Mouse (Mus musculus) kidney, embryonic 16.5 days (tissue): ENCODE results near the gene Inpp5d. TPM values are rescaled to one million over a fixed set of nuclear protein-coding genes. Genes with fewer than 3 reads are reported as not detected.

Source experiments
- ATAC-seq: fragments of 200-750 bp; cut with Nextera tagmentation; 2 replicates; pipeline ENCODE4 v1.8.0; 2017; ENCODE audit warnings: moderate TSS enrichment; ENCODE audit not compliant: low FRiP score, low TSS enrichment
- H3K27ac ChIP-seq: fragments of 300-500 bp; sonication (generic); 2 replicates; pipeline ENCODE4 v1.5.1; 2014; ENCODE audit warnings: low read length
- H3K27me3 ChIP-seq: fragments of 300-500 bp; sonication (generic); 2 replicates; pipeline ENCODE4 v1.6.1; 2014; ENCODE audit warnings: low read length, control low read depth, mixed read lengths; ENCODE audit not compliant: insufficient read depth
- H3K36me3 ChIP-seq: fragments of 300-500 bp; sonication (generic); 2 replicates; pipeline ENCODE4 v1.6.1; 2014; ENCODE audit warnings: low read length, control low read depth, mixed read lengths; ENCODE audit not compliant: insufficient read depth
- H3K4me1 ChIP-seq: fragments of 300-500 bp; sonication (generic); 2 replicates; pipeline ENCODE4 v1.6.1; 2014; ENCODE audit warnings: low read length, control low read depth, mixed read lengths; ENCODE audit not compliant: insufficient read depth
- H3K4me2 ChIP-seq: fragments of 300-500 bp; sonication (generic); replicated peaks from 2 replicates; pipeline ENCODE4 v1.6.1; 2014; ENCODE audit warnings: low read depth, low read length
- H3K4me3 ChIP-seq: fragments of 300-500 bp; sonication (generic); 2 replicates; pipeline ENCODE4 v1.5.1; 2014; ENCODE audit warnings: mild to moderate bottlenecking, low read length
- H3K9ac ChIP-seq: fragments of 300-500 bp; sonication (generic); replicated peaks from 2 replicates; pipeline ENCODE4 v1.6.1; 2014; ENCODE audit warnings: low read length
- H3K9me3 ChIP-seq: fragments of 300-500 bp; sonication (generic); 2 replicates; pipeline ENCODE4 v1.6.1; 2016; ENCODE audit warnings: low read length, control low read depth
- WGBS: fragments of 180-500 bp; shearing (Covaris S2); extraction: QIAGEN DNeasy Blood & Tissue Kit; methylation state at CpG from one replicate; pipeline ENCODE4 v1.1.7; 2014; 5-methylcytosine and 5-hydroxymethylcytosine counted together
- polyA plus RNA-seq: library from polyadenylated mRNA; unstranded; fragments of >200 nt; fragmentation: Nextera tagmentation; extraction: Ambion mirVana; gene quantifications from 2 replicates; pipeline ENCODE4 v1.2.1, GENCODE M21; 2015

The Inpp5d gene
- polyA plus RNA-seq, 1 experiment from 2014 or later, result 9.1 TPM

DNA sequence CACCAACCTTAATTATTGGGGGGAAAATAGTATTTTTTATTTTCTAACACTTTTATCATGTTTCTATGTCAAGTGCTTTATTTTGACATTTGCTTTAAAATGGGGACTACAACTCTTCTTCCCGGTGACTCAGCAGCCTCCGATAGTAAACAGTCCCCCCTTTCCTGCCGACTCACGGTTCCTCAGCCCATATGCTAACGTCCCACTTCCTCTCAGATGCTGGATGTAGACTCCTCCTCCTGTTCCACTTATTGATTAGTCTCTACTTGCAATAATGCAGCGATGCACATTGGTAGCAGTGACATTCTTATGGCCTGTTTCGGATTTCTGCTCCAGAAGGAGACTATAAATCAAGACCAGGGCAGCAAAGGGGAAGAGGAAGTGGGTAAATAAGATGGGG lies 28.5 kb downstream of the Inpp5d start:
- no peak for ATAC-seq
- 45% methylated on average over 7 of the region's 7 CpGs for WGBS
- Histone ChIP-seq H3K4me2 (no peak overlapping the region), H3K4me3 (no peak overlapping the region), H3K27ac (no peak overlapping the region), H3K9ac (no peak overlapping the region), H3K4me1 (no peaks in the 10 kb centered on the region), H3K36me3 (no peaks in the 10 kb centered on the region), H3K9me3 (no peaks in the 10 kb centered on the region), H3K27me3 (no peaks in the 10 kb centered on the region)

DNA sequence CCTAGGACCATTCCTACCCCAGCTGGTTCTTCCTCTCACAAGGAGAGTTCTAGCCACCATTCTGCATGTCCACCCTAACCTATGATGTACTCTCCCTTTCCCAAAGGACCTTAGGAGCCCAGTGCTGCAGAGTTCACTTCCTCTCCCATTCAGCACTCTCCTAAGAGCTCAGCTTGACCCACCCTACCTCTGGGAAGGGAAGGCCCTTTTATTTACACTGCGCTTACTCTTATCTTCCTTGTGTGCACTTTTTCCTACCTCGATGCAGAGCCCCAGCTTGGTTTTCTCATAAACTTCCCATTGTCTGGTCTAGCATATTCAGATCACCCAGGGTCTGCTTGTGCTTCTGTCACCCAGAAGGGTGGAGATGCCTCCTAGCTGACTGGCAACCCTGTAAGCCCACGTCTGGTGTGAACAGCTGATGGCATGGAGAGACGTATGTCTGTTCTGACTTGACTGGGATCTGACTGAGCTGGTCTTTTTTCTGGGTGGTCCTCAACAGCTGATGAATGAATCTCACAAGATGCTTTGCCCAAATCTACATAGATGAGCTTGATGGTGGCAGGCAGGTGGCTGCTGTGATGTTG lies 29.2 kb downstream of the Inpp5d start:
- H3K27ac ChIP-seq, result no peak overlapping the region
- ATAC-seq, result no peak
- 74% methylated on average over 4 of the region's 4 CpGs for WGBS
- H3K9me3 ChIP-seq, result no peaks in the 10 kb centered on the region
- no peak overlapping the region for H3K4me3 ChIP-seq
- no peaks in the 10 kb centered on the region for H3K27me3 ChIP-seq
- no peaks in the 10 kb centered on the region for H3K4me1 ChIP-seq
- H3K9ac ChIP-seq, result no peak overlapping the region
- no peaks in the 10 kb centered on the region for H3K36me3 ChIP-seq
- no peak overlapping the region for H3K4me2 ChIP-seq

DNA sequence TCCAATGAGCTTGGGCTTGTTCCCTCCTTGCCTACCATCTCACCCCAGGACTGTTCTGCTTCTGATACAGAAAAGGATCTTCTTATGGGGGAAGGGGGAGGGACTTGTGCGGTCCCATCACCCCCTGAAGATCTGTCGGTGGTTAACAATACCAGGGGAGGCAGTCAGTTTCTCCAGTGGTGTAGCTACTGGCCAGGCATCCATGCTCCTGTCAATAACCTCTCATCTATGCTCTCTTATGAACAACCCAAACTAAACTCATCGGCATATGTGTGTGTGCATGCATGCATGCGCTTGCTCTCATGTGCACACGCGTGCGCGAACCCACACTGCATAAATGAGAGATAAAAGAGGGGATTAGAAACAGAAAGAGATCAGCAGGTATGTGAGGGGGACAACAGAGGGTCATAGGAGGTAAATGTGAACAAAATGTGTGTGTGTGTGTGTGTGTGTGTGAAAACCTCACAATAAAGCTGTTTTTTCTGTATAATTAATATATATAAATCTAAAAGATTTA lies 29.9 kb downstream of the Inpp5d start:
- Histone ChIP-seq H3K27me3 (no peaks in the 10 kb centered on the region), H3K36me3 (no peaks in the 10 kb centered on the region), H3K9me3 (no peaks in the 10 kb centered on the region), H3K4me3 (no peak overlapping the region), H3K4me1 (no peaks in the 10 kb centered on the region), H3K27ac (no peak overlapping the region), H3K4me2 (no peak overlapping the region), H3K9ac (no peak overlapping the region)
- 90% methylated on average over 8 of the region's 8 CpGs for WGBS
- ATAC-seq, result no peak

DNA sequence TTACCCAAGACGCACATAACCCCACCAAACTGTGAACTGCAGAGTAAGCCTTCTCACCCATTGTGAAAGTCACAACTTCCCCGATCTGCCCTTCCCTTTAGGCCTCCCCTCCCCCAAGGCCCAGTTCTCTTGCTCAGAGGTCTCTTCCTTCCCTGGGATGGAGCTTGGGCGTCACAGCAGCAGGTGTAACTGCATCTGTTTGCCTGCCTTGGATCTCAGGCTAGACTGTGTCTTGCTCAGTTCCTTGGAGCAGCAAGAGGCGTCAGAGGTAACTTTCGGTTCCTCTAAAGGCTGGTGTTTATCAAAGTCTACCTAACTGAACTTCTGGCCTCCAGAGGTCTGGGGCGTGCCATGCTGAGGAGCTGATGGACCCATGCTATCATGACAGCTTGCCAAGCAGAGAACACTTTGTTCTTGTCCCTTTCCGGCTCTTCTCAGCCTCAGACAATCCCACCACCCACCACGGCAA lies 30.5 kb downstream of the Inpp5d start:
- Histone ChIP-seq H3K27ac (no peak overlapping the region), H3K9ac (no peak overlapping the region), H3K9me3 (no peaks in the 10 kb centered on the region), H3K4me3 (no peak overlapping the region), H3K27me3 (no peaks in the 10 kb centered on the region), H3K36me3 (no peaks in the 10 kb centered on the region), H3K4me1 (no peaks in the 10 kb centered on the region), H3K4me2 (no peak overlapping the region)
- no peak for ATAC-seq
- WGBS, result 76% methylated on average over 8 of the region's 8 CpGs

DNA sequence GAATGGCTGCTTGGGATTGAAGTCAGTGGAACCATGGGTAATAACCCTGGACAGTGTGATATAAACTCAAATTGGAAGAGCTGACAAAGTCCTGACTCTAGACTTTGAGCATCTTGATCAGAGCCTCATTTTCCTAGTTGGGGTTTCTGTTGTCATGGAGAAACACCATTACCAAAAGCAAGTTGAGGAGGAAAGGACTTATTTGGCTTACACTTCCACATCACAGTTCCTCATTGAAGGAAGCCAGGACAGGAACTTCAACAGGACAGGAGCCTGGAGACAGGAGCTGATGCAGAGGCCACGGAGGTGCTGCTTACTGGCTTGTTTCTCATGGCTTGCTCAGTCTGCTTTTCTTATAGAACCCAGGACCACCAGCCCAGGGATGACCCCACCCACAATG lies 31.3 kb downstream of the Inpp5d start:
- whole genome bisulfite sequencing, result 69% methylated on average over 1 of the region's 1 CpGs
- Histone ChIP-seq H3K27ac (no peak overlapping the region), H3K4me3 (no peak overlapping the region), H3K4me1 (no peaks in the 10 kb centered on the region), H3K9ac (no peak overlapping the region), H3K4me2 (no peak overlapping the region), H3K36me3 (no peaks in the 10 kb centered on the region), H3K9me3 (no peaks in the 10 kb centered on the region), H3K27me3 (no peaks in the 10 kb centered on the region)
- ATAC-seq, result no peak

DNA sequence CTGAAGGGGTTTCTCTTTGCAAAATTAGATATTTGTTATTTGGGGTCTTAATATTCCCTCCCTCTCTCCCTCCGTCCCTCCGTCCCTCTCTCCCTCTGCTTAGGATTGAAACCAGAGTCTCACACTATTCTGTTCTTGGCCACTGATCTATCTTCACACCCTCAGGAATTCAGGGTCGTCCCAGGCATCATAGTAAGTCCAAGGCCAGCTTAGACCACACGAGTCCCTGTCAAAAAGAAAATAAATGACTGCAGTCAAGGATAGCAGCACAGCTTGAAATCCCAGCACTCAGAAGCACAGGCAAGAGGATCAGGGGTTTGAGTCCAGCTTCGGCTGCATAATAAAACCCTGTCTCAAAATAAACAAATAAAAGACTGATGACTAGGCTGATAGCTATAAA lies 35.0 kb downstream of the Inpp5d start:
- no peaks in the 10 kb centered on the region for H3K4me1 ChIP-seq

DNA sequence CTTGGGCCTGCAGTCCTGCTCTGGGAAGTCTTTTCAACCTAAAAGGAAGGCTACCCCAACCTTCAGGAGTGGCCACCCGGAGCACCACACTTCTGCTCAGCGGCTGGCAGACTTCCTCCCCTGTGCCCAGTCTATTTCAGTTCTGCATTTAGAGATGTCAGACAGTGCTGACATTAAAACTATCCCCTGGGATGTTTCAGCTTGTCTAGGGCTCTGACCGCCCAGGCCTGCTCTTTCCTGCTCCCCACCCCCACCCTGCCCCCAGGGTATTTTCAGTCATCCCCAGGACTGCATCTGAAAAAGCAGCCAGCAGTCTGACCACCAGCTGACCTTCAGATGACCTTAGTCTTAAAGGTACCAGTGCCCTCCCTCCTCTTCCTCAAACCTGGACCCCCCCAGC lies 38.0 kb downstream of the Inpp5d start:
- H3K36me3 ChIP-seq, result no peaks in the 10 kb centered on the region
- H3K4me2 ChIP-seq, result no peak overlapping the region
- 55% methylated on average over 3 of the region's 3 CpGs for WGBS
- no peaks in the 10 kb centered on the region for H3K4me1 ChIP-seq
- no peak; the same call in 1 of the 2 replicates for ATAC-seq
- no peaks in the 10 kb centered on the region for H3K9me3 ChIP-seq
- no peak overlapping the region for H3K27ac ChIP-seq
- H3K9ac ChIP-seq, result no peak overlapping the region
- H3K27me3 ChIP-seq, result no peaks in the 10 kb centered on the region
- no peak overlapping the region for H3K4me3 ChIP-seq

More for the DNA sequence above, 35.0 kb downstream of the Inpp5d start:
- no peaks in the 10 kb centered on the region for H3K27me3 ChIP-seq
- no peaks in the 10 kb centered on the region for H3K9me3 ChIP-seq
- no peak overlapping the region for H3K4me3 ChIP-seq
- no peak overlapping the region for H3K27ac ChIP-seq
- ATAC-seq, result no peak
- H3K36me3 ChIP-seq, result no peaks in the 10 kb centered on the region
- WGBS, result 39% methylated on average over 5 of the region's 5 CpGs
- H3K4me2 ChIP-seq, result no peak overlapping the region
- H3K9ac ChIP-seq, result no peak overlapping the region

DNA sequence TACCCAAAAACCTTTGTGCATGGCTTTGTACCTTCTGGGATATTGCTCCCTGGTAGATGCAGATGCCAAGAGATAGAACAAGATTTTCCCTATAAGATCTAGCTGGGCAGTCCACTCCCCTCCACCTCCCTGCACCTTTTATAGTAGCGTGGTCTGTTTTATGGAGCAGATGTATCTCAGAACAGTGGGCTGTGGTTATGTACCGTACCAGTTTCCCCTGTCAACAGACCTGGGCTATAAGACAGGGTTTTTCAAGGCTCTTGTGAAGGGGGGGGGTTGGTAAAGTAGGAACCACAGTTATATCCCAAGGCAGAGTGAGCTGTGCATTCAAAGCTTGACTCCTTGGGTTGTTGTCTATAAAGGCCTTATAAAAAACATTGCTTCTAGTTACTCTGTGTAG lies 38.4 kb downstream of the Inpp5d start:
- no peak overlapping the region for H3K4me2 ChIP-seq
- H3K27ac ChIP-seq, result no peak overlapping the region
- no peaks in the 10 kb centered on the region for H3K27me3 ChIP-seq
- no peak overlapping the region for H3K4me3 ChIP-seq
- 80% methylated on average over 2 of the region's 2 CpGs for WGBS
- no peak overlapping the region for H3K9ac ChIP-seq
- H3K9me3 ChIP-seq, result no peaks in the 10 kb centered on the region
- no peak for ATAC-seq
- H3K4me1 ChIP-seq, result no peaks in the 10 kb centered on the region
- no peaks in the 10 kb centered on the region for H3K36me3 ChIP-seq

DNA sequence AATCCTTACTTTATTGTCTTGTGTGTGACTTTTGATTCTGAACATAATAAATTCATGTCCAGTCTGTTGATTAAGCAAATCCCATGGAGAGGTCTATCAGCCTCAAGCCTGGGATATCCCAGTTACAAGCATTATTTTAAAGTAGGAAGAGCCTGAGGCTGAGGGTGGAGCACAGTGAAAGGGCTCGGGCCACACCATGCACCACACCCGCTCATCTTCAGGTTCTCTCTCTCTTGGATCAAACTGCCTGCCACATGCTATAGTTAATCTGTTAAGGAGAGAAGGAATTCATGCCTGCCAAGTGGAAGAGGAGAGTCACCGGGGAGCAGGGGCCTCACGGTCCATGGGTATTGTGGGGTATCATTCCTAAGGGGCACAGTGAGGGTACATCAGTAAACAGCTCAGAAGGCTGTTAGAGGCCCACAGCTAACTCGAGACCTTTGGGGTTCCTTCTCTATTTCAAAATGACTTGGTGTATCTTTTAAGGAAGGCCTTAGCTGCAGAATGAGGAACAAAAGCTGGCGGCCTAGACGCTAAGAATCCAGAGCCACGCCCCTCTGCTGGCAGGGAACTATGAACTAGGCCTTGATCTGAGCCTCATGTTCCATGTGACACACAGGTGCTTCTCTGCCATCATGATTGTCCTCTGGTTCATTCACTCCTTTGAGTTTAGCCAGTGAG lies 39.0 kb downstream of the Inpp5d start:
- ATAC-seq, result no peak
- no peak overlapping the region for H3K9ac ChIP-seq
- no peaks in the 10 kb centered on the region for H3K27me3 ChIP-seq
- H3K36me3 ChIP-seq, result no peaks in the 10 kb centered on the region
- WGBS, result 82% methylated on average over 8 of the region's 8 CpGs
- H3K9me3 ChIP-seq, result peaks cover 3% of the 10 kb centered on the region; the same call in 1 of the 2 replicates
- no peak overlapping the region for H3K4me3 ChIP-seq
- no peak overlapping the region for H3K4me2 ChIP-seq
- H3K4me1 ChIP-seq, result no peaks in the 10 kb centered on the region
- H3K27ac ChIP-seq, result no peak overlapping the region

DNA sequence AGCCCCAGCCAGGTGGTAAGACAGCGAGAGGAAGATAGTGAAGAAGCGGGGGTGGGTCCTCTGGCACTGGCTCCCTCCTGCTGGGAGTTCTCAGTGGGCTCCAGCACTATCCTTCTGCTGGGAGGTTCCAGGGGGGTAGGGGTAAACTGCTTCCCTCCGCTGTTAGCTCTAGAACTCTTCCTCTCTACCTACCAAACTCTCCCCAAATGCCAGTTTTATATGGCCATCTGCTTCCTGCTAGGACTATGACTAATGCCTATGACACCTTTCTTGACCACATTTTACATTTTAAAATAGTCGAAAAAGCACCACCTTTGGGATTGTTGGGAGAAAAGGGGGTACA lies 39.5 kb downstream of the Inpp5d start:
- Histone ChIP-seq H3K27me3 (no peaks in the 10 kb centered on the region), H3K36me3 (no peaks in the 10 kb centered on the region), H3K4me1 (no peaks in the 10 kb centered on the region), H3K27ac (no peak overlapping the region), H3K9ac (no peak overlapping the region), H3K9me3 (peaks cover 3% of the 10 kb centered on the region; the same call in 1 of the 2 replicates), H3K4me2 (no peak overlapping the region), H3K4me3 (no peak overlapping the region)
- no peak for ATAC-seq
- 81% methylated on average over 4 of the region's 4 CpGs for WGBS
